Mouse (Mus musculus) forebrain, embryonic 14.5 days (tissue): ENCODE measurements around the gene Gm4353. TPM values are rescaled to one million over a fixed set of nuclear protein-coding genes. Genes with fewer than 3 reads are reported as not detected.

ENCODE experiments used
- ATAC-seq: fragments of 200-750 bp; cut with Nextera tagmentation; 2 replicates; pipeline ENCODE4 v1.8.0; 2017; ENCODE audit warnings: mild to moderate bottlenecking, moderate library complexity
- DNase-seq: peaks from one replicate; pipeline ENCODE4 v3.0.0-alpha.2; 2015; ENCODE audit warnings: low spot score
- H3K27ac ChIP-seq: fragments of 300-500 bp; sonication (generic); 2 replicates; pipeline ENCODE4 v1.5.1; 2014; ENCODE audit warnings: low read depth, mild to moderate bottlenecking, control low read depth, low read length, moderate library complexity
- H3K27me3 ChIP-seq: fragments of 300-500 bp; sonication (generic); replicated peaks from 2 replicates; pipeline ENCODE4 v1.6.1; 2014; ENCODE audit warnings: low read length, control low read depth, mixed read lengths; ENCODE audit not compliant: control insufficient read depth, insufficient read depth
- H3K36me3 ChIP-seq: fragments of 300-500 bp; sonication (generic); 2 replicates; pipeline ENCODE4 v1.6.1; 2014; ENCODE audit warnings: low read length, control low read depth; ENCODE audit not compliant: control insufficient read depth, insufficient read depth
- H3K4me1 ChIP-seq: fragments of 300-500 bp; sonication (generic); 2 replicates; pipeline ENCODE4 v1.6.1; 2014; ENCODE audit warnings: antibody characterized with exemption, low read length, control low read depth; ENCODE audit not compliant: control insufficient read depth, insufficient read depth
- H3K4me2 ChIP-seq: fragments of 300-500 bp; sonication (generic); 2 replicates; pipeline ENCODE4 v1.6.1; 2014; ENCODE audit warnings: mild to moderate bottlenecking, control low read depth, low read length
- H3K4me3 ChIP-seq: fragments of 300-500 bp; sonication (generic); 2 replicates; pipeline ENCODE4 v1.5.1; 2014; ENCODE audit warnings: low read depth, low read length, control low read depth
- H3K9ac ChIP-seq: fragments of 300-500 bp; sonication (generic); 2 replicates; pipeline ENCODE4 v1.6.1; 2014; ENCODE audit warnings: mild to moderate bottlenecking, low read length, control low read depth, moderate library complexity
- H3K9me3 ChIP-seq: fragments of 300-500 bp; sonication (generic); replicated peaks from 2 replicates; pipeline ENCODE4 v1.6.1; 2016; ENCODE audit warnings: low read length, control low read depth, mixed read lengths; ENCODE audit not compliant: control insufficient read depth
- WGBS: fragments of 180-500 bp; shearing (Covaris S2); extraction: QIAGEN DNeasy Blood & Tissue Kit; methylation state at CpG from one replicate; pipeline ENCODE4 v1.1.7; 2014; 5-methylcytosine and 5-hydroxymethylcytosine counted together
- polyA plus RNA-seq: library from polyadenylated mRNA; unstranded; fragments of >200 nt; fragmentation: Nextera tagmentation; extraction: Ambion mirVana; gene quantifications from 2 replicates; pipeline ENCODE4 v1.2.1, GENCODE M21; 2014

Gene Gm4353
- polyA plus RNA-seq, 1 experiment from 2014 or later: 1.4 TPM

- peak; percentile 71 for ATAC-seq
- Histone ChIP-seq H3K9me3 (no peaks in the 10 kb centered on the region), H3K4me2 (no peak overlapping the region), H3K9ac (no peak overlapping the region), H3K36me3 (0 out of 2 replicates have a peak, but pooled peaks cover 2% of the 10 kb centered on the region), H3K27ac (0 out of 2 replicates have a peak overlapping the region, but pooled peaks have one; percentile 1), H3K27me3 (no peaks in the 10 kb centered on the region), H3K4me3 (no peak overlapping the region), H3K4me1 (peaks cover 8% of the 10 kb centered on the region; the same call in 1 of the 2 replicates)
- 34% methylated on average over 13 of the region's 13 CpGs for WGBS
- peak; percentile 69 for DNase-seq
Measured at GRCm38 (mm10) chr7:116122981-116123596, 38.7 kb upstream of the Gm4353 start.

DNA sequence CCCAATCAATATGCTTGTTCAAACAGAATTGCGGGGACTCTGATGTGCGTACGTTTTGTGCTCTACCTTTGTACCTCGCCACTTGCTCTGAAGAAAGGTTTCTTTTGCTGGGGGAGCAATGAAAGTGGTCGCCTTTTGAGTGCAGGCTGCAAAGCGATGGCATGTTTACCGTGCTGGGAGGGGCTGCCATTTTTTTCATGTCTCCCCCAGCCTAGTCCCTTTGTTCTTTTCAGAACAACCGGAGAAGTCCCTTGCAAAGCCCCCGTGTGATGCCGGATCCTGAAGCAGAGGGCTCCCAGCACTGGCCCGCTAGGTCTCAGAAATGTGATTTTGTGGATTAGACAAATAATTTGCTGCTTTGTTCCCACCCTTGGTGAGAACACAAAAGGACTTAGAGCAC is 36.8 kb upstream of the Gm4353 start:
- Histone ChIP-seq H3K4me1 (peaks cover 8% of the 10 kb centered on the region; the same call in 1 of the 2 replicates), H3K36me3 (0 out of 2 replicates have a peak, but pooled peaks cover 2% of the 10 kb centered on the region), H3K4me3 (no peak overlapping the region), H3K27me3 (no peaks in the 10 kb centered on the region), H3K9me3 (no peaks in the 10 kb centered on the region), H3K4me2 (no peak overlapping the region), H3K9ac (peak overlapping the region; percentile 40; the same call in 1 of the 2 replicates), H3K27ac (no peak overlapping the region)
- ATAC-seq (no peak), DNase-seq (peak; percentile 18)
- 9% methylated on average over 11 of the region's 11 CpGs for WGBS

DNA sequence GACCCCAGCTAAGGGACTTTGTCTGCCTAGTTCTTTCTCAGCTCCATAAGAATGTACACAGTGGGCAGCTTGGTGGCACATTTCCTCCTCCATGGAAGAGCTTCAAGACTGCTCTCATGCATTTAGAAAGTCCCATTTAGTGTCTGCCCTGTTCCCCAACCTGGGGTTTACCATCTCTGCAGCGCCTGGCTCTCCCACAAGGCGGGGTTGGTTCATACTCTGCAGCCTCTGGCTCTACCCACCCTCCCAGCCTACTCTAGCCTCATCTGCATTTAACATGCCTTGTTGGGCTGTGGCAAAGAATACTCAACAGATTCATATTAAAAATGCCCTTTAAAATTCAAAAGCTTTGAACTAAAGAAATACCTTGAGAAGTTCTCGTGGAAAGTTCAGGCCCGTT is 36.3 kb upstream of the Gm4353 start:
- H3K9me3 ChIP-seq: no peaks in the 10 kb centered on the region
- H3K27ac ChIP-seq: no peak overlapping the region
- no peak overlapping the region for H3K4me2 ChIP-seq
- 48% methylated on average over 4 of the region's 4 CpGs for WGBS
- H3K9ac ChIP-seq: no peak overlapping the region
- no peaks in the 10 kb centered on the region for H3K27me3 ChIP-seq
- ATAC-seq (no peak), DNase-seq (peak; percentile 10)
- H3K4me1 ChIP-seq: peaks cover 8% of the 10 kb centered on the region; the same call in 1 of the 2 replicates
- no peak overlapping the region for H3K4me3 ChIP-seq
- 0 out of 2 replicates have a peak, but pooled peaks cover 2% of the 10 kb centered on the region for H3K36me3 ChIP-seq

DNA sequence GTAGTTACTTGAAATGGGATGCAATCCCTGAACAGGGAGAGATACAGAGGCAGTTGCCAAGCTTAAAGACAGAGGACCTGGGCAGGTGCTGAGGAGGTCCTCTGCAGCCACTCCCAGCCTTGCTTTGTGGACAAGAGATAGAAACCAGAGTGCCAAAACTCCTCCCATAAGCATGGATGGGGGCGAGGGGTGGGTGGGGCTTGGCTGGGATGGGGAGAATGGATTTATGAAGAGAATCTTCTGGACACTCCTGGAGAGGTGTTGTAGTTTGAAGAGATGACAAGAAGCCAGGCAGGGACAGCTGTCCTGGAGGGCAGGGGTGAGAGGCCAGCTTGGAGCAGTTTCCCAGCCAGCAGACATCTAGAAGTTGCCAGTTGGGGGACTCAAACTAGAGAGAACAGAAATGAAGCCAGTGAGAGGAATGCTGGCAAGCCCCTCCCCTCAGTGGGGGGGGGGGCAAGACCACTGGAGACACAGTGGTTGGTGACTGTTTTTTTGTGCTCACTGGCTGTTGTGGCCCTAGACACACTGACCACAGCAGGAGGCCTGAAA is 34.9 kb upstream of the Gm4353 start:
- WGBS: 89% methylated on average over 1 of the region's 1 CpGs
- Histone ChIP-seq H3K27ac (no peak overlapping the region), H3K9ac (no peak overlapping the region), H3K27me3 (no peaks in the 10 kb centered on the region), H3K36me3 (no peaks in the 10 kb centered on the region), H3K4me2 (no peak overlapping the region), H3K4me1 (peaks cover 8% of the 10 kb centered on the region; the same call in 1 of the 2 replicates), H3K4me3 (no peak overlapping the region), H3K9me3 (no peaks in the 10 kb centered on the region)
- ATAC-seq: no peak
- DNase-seq: no peak

- Histone ChIP-seq H3K4me2 (no peak overlapping the region), H3K27me3 (no peaks in the 10 kb centered on the region), H3K36me3 (no peaks in the 10 kb centered on the region), H3K9me3 (no peaks in the 10 kb centered on the region), H3K27ac (no peak overlapping the region), H3K9ac (no peak overlapping the region), H3K4me1 (peaks cover 2% of the 10 kb centered on the region; the same call in 1 of the 2 replicates), H3K4me3 (no peak overlapping the region)
- 76% methylated on average over 2 of the region's 2 CpGs for WGBS
- no peak for ATAC-seq
- DNase-seq: no peak
Measured at GRCm38 (mm10) chr7:116115991-116116390, 31.6 kb upstream of the Gm4353 start.

DNA sequence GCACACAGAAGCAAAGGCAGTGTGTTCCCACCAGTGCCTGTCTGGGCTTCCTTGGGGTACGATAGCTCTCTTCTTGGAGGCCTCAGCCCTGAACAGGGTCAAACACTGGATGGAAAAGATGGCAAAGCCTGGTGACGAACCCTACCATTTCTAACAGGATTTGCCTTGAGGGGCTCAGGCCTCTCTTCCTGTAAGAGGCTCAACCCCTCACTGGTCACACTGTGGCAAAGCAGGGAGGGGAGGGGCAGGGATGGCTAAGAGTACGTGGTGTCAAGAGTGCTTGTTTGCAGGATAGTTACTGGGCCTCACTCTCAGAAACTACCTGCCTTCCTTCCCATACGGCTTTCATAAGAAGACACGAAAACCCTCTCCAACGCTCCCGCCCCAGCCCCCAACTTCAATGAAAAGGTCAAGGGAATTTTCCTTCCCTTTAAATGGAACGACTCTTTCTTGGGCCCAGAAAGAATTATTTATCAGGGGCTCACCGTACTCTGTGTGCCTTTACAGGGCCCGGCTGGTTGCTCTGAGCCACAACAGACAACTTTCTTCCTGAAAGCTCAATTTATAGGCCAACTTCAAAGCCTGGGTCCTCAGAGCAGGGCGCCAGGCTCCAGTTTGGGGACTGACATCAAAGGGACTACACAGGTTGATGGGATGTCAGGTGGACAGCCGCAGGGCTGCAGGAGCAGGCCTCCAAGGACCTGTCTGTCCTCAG is 30.9 kb upstream of the Gm4353 start:
- Histone ChIP-seq H3K4me2 (no peak overlapping the region), H3K4me1 (no peaks in the 10 kb centered on the region), H3K4me3 (no peak overlapping the region), H3K9ac (no peak overlapping the region), H3K36me3 (no peaks in the 10 kb centered on the region), H3K27ac (no peak overlapping the region), H3K9me3 (no peaks in the 10 kb centered on the region), H3K27me3 (no peaks in the 10 kb centered on the region)
- 79% methylated on average over 12 of the region's 12 CpGs for WGBS
- DNase-seq (no peak), ATAC-seq (no peak)

DNA sequence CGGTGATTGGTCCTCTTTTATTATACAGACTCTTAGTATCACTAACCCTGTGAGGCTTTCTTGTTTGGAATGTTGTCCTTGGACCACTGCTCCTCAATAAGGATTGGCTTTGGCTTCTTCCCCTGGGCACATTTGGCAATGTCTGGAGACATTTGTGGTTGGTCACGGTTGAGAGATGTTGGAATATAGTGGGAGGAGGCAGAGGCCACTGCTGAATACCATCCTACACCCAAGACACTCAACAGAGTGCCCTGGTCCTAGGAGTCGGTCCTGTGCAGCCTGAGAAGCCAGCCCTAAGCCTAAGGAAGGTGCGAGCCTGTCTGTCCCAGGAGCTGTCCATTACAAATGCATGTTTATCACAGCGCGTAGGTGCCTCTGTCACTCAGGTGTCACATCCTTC is 27.1 kb upstream of the Gm4353 start:
- WGBS: 92% methylated on average over 6 of the region's 6 CpGs
- Histone ChIP-seq H3K27me3 (no peaks in the 10 kb centered on the region), H3K4me3 (no peak overlapping the region), H3K4me1 (no peaks in the 10 kb centered on the region), H3K27ac (no peak overlapping the region), H3K36me3 (peaks cover 7% of the 10 kb centered on the region; the same call in 1 of the 2 replicates), H3K9ac (no peak overlapping the region), H3K9me3 (no peaks in the 10 kb centered on the region), H3K4me2 (no peak overlapping the region)
- DNase-seq (no peak), ATAC-seq (no peak)

- Histone ChIP-seq H3K36me3 (peaks cover 15% of the 10 kb centered on the region), H3K9me3 (no peaks in the 10 kb centered on the region), H3K27ac (no peak overlapping the region), H3K4me1 (no peaks in the 10 kb centered on the region), H3K9ac (no peak overlapping the region), H3K27me3 (no peaks in the 10 kb centered on the region), H3K4me2 (no peak overlapping the region), H3K4me3 (no peak overlapping the region)
- 82% methylated on average over 3 of the region's 3 CpGs for WGBS
- DNase-seq (no peak), ATAC-seq (no peak)
Measured at GRCm38 (mm10) chr7:116110661-116111060, 26.2 kb upstream of the Gm4353 start.

- ATAC-seq: no peak
- no peak overlapping the region for H3K4me3 ChIP-seq
- no peak overlapping the region for H3K9ac ChIP-seq
- peaks cover 59% of the 10 kb centered on the region for H3K36me3 ChIP-seq
- no peaks in the 10 kb centered on the region for H3K4me1 ChIP-seq
- DNase-seq: no peak
- no peaks in the 10 kb centered on the region for H3K9me3 ChIP-seq
- H3K27me3 ChIP-seq: no peaks in the 10 kb centered on the region
- WGBS: 98% methylated on average over 9 of the region's 9 CpGs
- H3K27ac ChIP-seq: no peak overlapping the region
- H3K4me2 ChIP-seq: no peak overlapping the region
Measured at GRCm38 (mm10) chr7:116103091-116103490, 18.7 kb upstream of the Gm4353 start.
